Mouse (Mus musculus): ENCODE data around the gene Tspan11. TPM values are rescaled to one million over a fixed set of nuclear protein-coding genes. Genes with fewer than 3 reads are reported as not detected.

Tspan11 gene
- polyA plus RNA-seq (2017; shearing (Covaris generic)): not detected

DNA sequence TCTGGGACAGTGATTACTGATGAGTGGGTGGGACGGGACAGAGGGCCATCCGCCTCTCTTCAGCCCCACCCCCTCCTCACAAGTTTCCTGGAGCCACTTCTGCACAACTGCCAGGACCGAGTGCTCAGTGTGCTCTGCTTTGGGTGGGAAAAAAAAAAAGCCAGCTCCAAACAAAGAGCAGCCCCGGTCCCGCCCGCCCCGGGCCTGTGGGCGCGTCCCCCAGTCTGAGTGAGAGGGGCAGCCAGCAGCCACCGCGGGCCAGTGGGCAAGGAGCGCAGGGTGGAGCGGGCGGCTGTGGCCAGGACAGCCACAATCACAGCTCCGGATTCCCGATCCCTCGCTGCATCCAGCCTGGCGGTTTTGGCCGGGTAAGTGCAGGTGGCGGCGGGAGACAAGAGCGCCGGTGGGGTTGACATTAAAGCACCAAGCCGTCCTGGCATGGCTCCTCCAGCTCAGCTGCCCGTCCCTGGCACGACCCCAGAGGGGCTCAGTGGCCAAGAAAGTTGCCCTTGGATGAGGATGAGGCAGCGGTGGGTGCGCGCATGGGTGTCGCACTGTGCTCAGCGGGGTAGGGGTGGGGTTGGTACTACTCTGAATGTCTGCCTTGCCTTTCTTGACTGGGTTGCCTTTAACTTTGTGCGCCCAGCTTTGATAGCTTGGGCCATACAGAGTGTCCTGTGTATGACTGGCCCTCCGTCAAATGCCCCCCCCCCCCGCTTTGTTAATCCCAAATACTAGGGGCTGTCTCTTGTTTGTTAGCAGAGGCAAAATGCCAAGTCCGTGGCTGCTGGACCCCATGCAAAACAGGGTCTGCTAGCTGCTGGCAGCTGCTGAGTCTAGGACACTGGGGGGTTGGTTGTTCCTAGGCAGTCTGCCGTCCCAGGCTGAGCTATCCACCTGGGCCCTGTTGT is at the start of gene Tspan11:
Tspan11 (plus strand) TSS at position 79 of the 911 bp plus-strand sequence.

Other genes with a start within 250 kb of the Tspan11 start
- gene Prmt8, start 118.1 kb upstream of the Tspan11 start, polyA plus RNA-seq (2017; shearing (Covaris generic)): not detected